Comparison of ENCODE assay signal across 21 mouse cellular contexts in genomic region chr4:126319806-126320205, GRCm38 (mm10). TPM values are rescaled to one million over a fixed set of nuclear protein-coding genes. Genes with fewer than 3 reads are reported as not detected.
DNase-seq lines count a peak whose midpoint lies in the region; ATAC-seq and TF ChIP-seq lines count a peak whose summit lies in the region.
"Had no signal": no experiment of that assay in that cellular context is flagged by ENCODE, and none has a peak within 500 bp of the region (broad histone marks: within the 10 kb centered on the region; RNA-seq: fewer than 3 reads in every experiment).

No protein-coding gene starts in this region.

- H3K27me3 ChIP-seq in intestine, embryonic 14.5 days (replicated peaks; ENCODE audit: control insufficient read depth, insufficient read depth, low read length), result no peaks in the 10 kb centered on the region
- H3K27me3 ChIP-seq in intestine, embryonic 16.5 days (replicated peaks; ENCODE audit: control insufficient read depth, insufficient read depth, low read length), result no peaks in the 10 kb centered on the region; the same call in 1 of the 2 replicates
- H3K27me3 ChIP-seq in E14TG2a.4 (ENCODE audit: insufficient read depth, low read length), result peaks cover 31% of the 10 kb centered on the region
- H3K27me3 ChIP-seq in liver, embryonic 16.5 days (ENCODE audit: control insufficient read depth, insufficient read depth, low read depth, low read length), result no peaks in the 10 kb centered on the region; the same call in 1 of the 2 replicates
- H3K27me3 ChIP-seq: Patski; stomach, embryonic 15.5 days had no signal

- H3K9ac ChIP-seq in intestine, embryonic 14.5 days (ENCODE audit: low read length), result no peak overlapping the region
- H3K9ac ChIP-seq in intestine, embryonic 16.5 days (ENCODE audit: low read depth, low read length), result no peak overlapping the region
- no peak overlapping the region for H3K9ac ChIP-seq in liver, embryonic 16.5 days (ENCODE audit: low read depth, low read length)
- H3K9ac ChIP-seq: stomach, embryonic 15.5 days had no signal

- H3K4me2 ChIP-seq in intestine, embryonic 14.5 days (ENCODE audit: low read length), result no peak overlapping the region
- no peak overlapping the region for H3K4me2 ChIP-seq in intestine, embryonic 16.5 days (ENCODE audit: low read depth, low read length)
- H3K4me2 ChIP-seq in liver, embryonic 16.5 days (ENCODE audit: low read depth, low read length), result peak overlapping the region; percentile 86; the same call in 1 of the 2 replicates

- no peak overlapping the region for H3K27ac ChIP-seq in intestine, embryonic 14.5 days (ENCODE audit: low read depth)
- H3K27ac ChIP-seq in intestine, embryonic 16.5 days (ENCODE audit: low read length), result no peak overlapping the region
- peak overlapping the region; percentile 45; the same call in 1 of the 2 replicates for H3K27ac ChIP-seq in liver, embryonic 16.5 days (ENCODE audit: low read length)
- H3K27ac ChIP-seq: heart, embryonic 15.5 days; limb, embryonic 12.5 days; neural tube, embryonic 12.5 days; stomach, embryonic 15.5 days had no signal

- H3K4me3 ChIP-seq in intestine, embryonic 14.5 days (ENCODE audit: low read depth, low read length), result no peak overlapping the region
- no peak overlapping the region for H3K4me3 ChIP-seq in intestine, embryonic 16.5 days (ENCODE audit: low read length)
- peak overlapping the region; percentile 2; the same call in 1 of the 2 replicates for H3K4me3 ChIP-seq in E14TG2a.4 (replicated peaks; ENCODE audit: low read length)
- H3K4me3 ChIP-seq in liver, embryonic 16.5 days (ENCODE audit: low read depth, low read length), result no peak overlapping the region
- H3K4me3 ChIP-seq: neural tube, embryonic 12.5 days had no signal

- ATAC-seq in intestine, embryonic 14.5 days (replicated peaks; ENCODE audit: low FRiP score, low TSS enrichment, low read depth), result no peak
- ATAC-seq in intestine, embryonic 16.5 days, result no peak
- peak; percentile 60 for ATAC-seq in liver, embryonic 16.5 days (ENCODE audit: low read depth)
- ATAC-seq: activated CD4-positive, CD25-positive, alpha-beta regulatory T cell, adult 4 months; forebrain, embryonic 14.5 days; lung, postnatal 0 days; Patski had no signal

- no peak for TF ChIP-seq CTCF in E14TG2a.4 (conservative IDR thresholded peaks at IDR 0.05; ENCODE audit: low read length)

- H3K36me3 ChIP-seq in intestine, embryonic 14.5 days (ENCODE audit: control insufficient read depth, insufficient read depth, low read length), result peaks cover 36% of the 10 kb centered on the region
- H3K36me3 ChIP-seq in intestine, embryonic 16.5 days (ENCODE audit: control insufficient read depth, insufficient read depth, low read length), result peaks cover 22% of the 10 kb centered on the region
- peaks cover 55% of the 10 kb centered on the region for H3K36me3 ChIP-seq in E14TG2a.4 (ENCODE audit: insufficient read depth, low read length)
- peaks cover 12% of the 10 kb centered on the region for H3K36me3 ChIP-seq in liver, embryonic 16.5 days (ENCODE audit: control insufficient read depth, insufficient read depth)

- peaks cover 8% of the 10 kb centered on the region; the same call in 1 of the 2 replicates for H3K4me1 ChIP-seq in intestine, embryonic 14.5 days (replicated peaks; ENCODE audit: control insufficient read depth, insufficient read depth, low read length)
- H3K4me1 ChIP-seq in intestine, embryonic 16.5 days (ENCODE audit: control insufficient read depth, insufficient read depth, low read length), result peaks cover 10% of the 10 kb centered on the region
- peaks cover 78% of the 10 kb centered on the region for H3K4me1 ChIP-seq in E14TG2a.4 (replicated peaks; ENCODE audit: low read depth, low read length)
- H3K4me1 ChIP-seq in liver, embryonic 16.5 days (ENCODE audit: control insufficient read depth, low read depth, low read length), result peaks cover 12% of the 10 kb centered on the region; the same call in 1 of the 2 replicates

- H3K9me3 ChIP-seq in intestine, embryonic 14.5 days (ENCODE audit: control insufficient read depth, low read length), result no peaks in the 10 kb centered on the region
- H3K9me3 ChIP-seq in intestine, embryonic 16.5 days (ENCODE audit: control insufficient read depth, low read length), result no peaks in the 10 kb centered on the region
- no peaks in the 10 kb centered on the region for H3K9me3 ChIP-seq in E14TG2a.4 (ENCODE audit: low read length)
- no peaks in the 10 kb centered on the region for H3K9me3 ChIP-seq in liver, embryonic 16.5 days (replicated peaks; ENCODE audit: control insufficient read depth, low read length)
- H3K9me3 ChIP-seq: heart, embryonic 15.5 days; limb, embryonic 12.5 days; neural tube, embryonic 12.5 days; stomach, embryonic 15.5 days had no signal

- WGBS in intestine, embryonic 14.5 days, result 84% methylated on average over 6 of the region's 6 CpGs
- WGBS in intestine, embryonic 16.5 days, result 80% methylated on average over 6 of the region's 6 CpGs
- WGBS in liver, embryonic 16.5 days (ENCODE audit: insufficient replicate concordance), result 63% methylated on average over 6 of the region's 6 CpGs

- DNase-seq in cerebellum, adult 9-10 months, result peak; percentile 16
- DNase-seq in cerebellum, postnatal 25 days, result no peak
- peak; percentile 39 for DNase-seq in intestine, embryonic 14.5 days (ENCODE audit: low spot score)
- no peak for DNase-seq in Muller cell, postnatal 12 days (ENCODE audit: inconsistent ontology term)
- DNase-seq: adrenal gland, postnatal 14 days; cerebellum, adult 18-20 months; kidney, adult 11 months; kidney, postnatal 14 days; right cerebral cortex, postnatal 14 days; thymus, postnatal 14 days had no signal

RNA-seq across cellular contexts. Expression of gene Adprhl2, which starts 1.7 kb away (rescaled TPM):
- 49.3 and 50.9 TPM in 2 replicates for polyA plus RNA-seq in intestine, embryonic 14.5 days (2014; fragmentation: Nextera tagmentation; extraction: Ambion mirVana)
- polyA plus RNA-seq in intestine, embryonic 16.5 days (2015; fragmentation: Nextera tagmentation; extraction: Ambion mirVana), result 59.0 and 60.1 TPM in 2 replicates
- polyA plus RNA-seq in liver, embryonic 16.5 days (2015; fragmentation: Nextera tagmentation; extraction: Ambion mirVana), result 23.7 and 26.1 TPM in 2 replicates

RNA-seq across cellular contexts. Expression of gene Tekt2, which starts 5.7 kb away (rescaled TPM):
- 7.6 and 9.3 TPM in 2 replicates for polyA plus RNA-seq in intestine, embryonic 14.5 days (2014; fragmentation: Nextera tagmentation; extraction: Ambion mirVana)
- 4.8 and 5.6 TPM in 2 replicates for polyA plus RNA-seq in intestine, embryonic 16.5 days (2015; fragmentation: Nextera tagmentation; extraction: Ambion mirVana)
- 0.17 and 0.46 TPM in 2 replicates for polyA plus RNA-seq in liver, embryonic 16.5 days (2015; fragmentation: Nextera tagmentation; extraction: Ambion mirVana)

RNA-seq across cellular contexts. Expression of gene Col8a2, which starts 33.2 kb away (rescaled TPM):
- polyA plus RNA-seq in intestine, embryonic 14.5 days (2014; fragmentation: Nextera tagmentation; extraction: Ambion mirVana), result 5.3 and 6.7 TPM in 2 replicates
- 3.5 and 4.5 TPM in 2 replicates for polyA plus RNA-seq in intestine, embryonic 16.5 days (2015; fragmentation: Nextera tagmentation; extraction: Ambion mirVana)
- polyA plus RNA-seq in liver, embryonic 16.5 days (2015; fragmentation: Nextera tagmentation; extraction: Ambion mirVana), result 0.57 and 0.71 TPM in 2 replicates
- polyA plus RNA-seq: activated CD4-positive, CD25-positive, alpha-beta regulatory T cell, adult 4 months had no signal

RNA-seq across cellular contexts. Expression of gene Trappc3, which starts 57.7 kb away (rescaled TPM):
- 20.5 and 24.6 TPM in 2 replicates for polyA plus RNA-seq in intestine, embryonic 14.5 days (2014; fragmentation: Nextera tagmentation; extraction: Ambion mirVana)
- 105 and 107 TPM in 2 replicates for polyA plus RNA-seq in intestine, embryonic 16.5 days (2015; fragmentation: Nextera tagmentation; extraction: Ambion mirVana)
- polyA plus RNA-seq in liver, embryonic 16.5 days (2015; fragmentation: Nextera tagmentation; extraction: Ambion mirVana), result 29.3 and 32.4 TPM in 2 replicates

Comparison
In these comparisons a context has a peak if more than half of its experiments do, and no peak if none do; other contexts are left out.
1. DNase-seq: peak in cerebellum, adult 9-10 months (single experiment) and intestine, embryonic 14.5 days (single experiment); none in cerebellum, postnatal 25 days (0 of 2) and Muller cell, postnatal 12 days (single experiment).